Mouse (Mus musculus) thymus, postnatal 10 days (tissue): ENCODE data around the gene Neb.

Experiments
- DNase-seq, 2 experiments: peaks; one replicate each; pipeline ENCODE4 v3.0.0; 2021; ENCODE audit warnings: low spot score in 2 of 2

Gene Neb

GRCm38 (mm10) chr2:52310757-52311156, 67.5 kb downstream of the Neb start:
- DNase-seq, result no peak

DNA sequence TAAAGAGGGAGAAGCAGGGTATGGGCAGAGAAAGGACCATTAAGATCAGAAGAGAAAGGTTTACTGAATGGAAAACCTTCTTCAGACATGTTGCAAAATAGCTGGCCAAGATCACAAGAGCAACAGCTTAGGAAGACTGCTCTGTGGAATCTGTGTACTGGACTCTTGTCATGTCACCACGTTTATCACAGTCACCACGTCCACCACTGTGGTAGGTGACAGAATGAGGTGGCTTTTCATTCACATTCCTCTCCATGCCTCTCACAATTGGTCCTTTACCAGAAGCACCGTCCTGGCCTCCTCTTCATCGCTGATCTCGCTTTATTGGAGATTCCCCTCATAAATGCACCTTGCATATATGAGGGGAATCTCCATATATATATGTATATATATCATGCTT, 71.6 kb downstream of the Neb start:
- DNase-seq, result no peak

GRCm38 (mm10) chr2:52304554-52304953, 73.7 kb downstream of the Neb start:
- no peak for DNase-seq

DNA sequence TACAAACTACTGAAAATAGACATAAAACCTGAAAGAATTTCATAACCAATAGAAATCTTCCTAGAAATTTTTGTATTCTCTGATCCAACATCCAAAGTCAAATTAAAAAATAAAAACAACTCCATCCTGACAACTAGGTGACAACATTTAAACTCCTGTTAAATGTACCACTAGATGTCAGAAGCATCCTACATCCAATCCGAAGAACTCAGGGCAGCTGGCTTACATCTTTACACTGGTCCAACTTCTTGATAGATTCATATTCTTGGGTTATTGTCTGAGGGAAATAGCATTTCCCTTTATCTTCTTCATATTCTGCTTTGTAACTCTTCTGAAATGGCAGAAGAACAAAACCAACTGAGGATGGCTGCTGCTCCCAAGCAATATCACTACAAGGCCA, 74.9 kb downstream of the Neb start:
- no peak for DNase-seq

- no peak for DNase-seq
Observed at GRCm38 (mm10) chr2:52297969-52298368, 80.3 kb downstream of the Neb start.

- no peak for DNase-seq
Observed at GRCm38 (mm10) chr2:52296779-52297178, 81.5 kb downstream of the Neb start.

DNA sequence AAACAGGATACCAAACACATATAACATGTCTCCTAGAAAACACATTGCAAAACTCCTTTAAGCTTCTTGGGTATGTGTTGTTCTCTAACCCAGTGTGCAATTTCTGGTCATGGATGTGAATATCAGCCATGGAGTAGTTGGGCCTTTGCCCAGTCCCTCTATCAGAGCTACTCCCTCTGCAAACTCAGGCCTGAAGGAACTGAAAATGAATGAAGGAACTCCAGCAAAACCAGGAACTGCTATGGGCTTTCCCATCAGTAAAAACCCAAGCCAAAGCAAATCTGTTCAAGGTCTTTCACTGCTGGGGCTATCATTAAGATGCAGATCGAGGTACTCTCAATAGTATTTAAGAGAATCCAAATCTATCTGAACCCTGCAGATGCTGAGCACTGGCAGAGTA, 90.8 kb downstream of the Neb start:
- DNase-seq, result no peak

DNA sequence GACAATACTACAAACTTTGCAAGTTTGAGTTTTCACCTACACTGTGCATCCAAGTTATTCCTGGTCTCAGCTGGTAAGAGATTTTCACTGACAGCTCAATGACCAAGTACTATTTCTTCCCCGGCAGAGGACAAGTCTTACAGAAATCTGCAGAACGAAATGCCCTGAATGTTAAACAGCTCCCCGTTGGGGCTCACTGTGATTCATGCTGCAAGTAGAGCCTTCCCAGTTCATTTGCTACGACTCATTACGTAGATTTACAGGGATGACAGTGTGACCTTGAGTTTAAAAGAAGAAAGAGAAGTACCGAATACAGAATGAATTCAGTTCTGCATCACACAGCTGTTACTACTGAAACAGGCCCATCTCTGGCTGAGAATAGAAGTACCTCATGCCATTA, 91.9 kb downstream of the Neb start:
- no peak for DNase-seq

- no peak for DNase-seq
Observed at GRCm38 (mm10) chr2:52272146-52272545, 106.1 kb downstream of the Neb start.

GRCm38 (mm10) chr2:52270911-52271310, 107.4 kb downstream of the Neb start:
- DNase-seq, result no peak

DNA sequence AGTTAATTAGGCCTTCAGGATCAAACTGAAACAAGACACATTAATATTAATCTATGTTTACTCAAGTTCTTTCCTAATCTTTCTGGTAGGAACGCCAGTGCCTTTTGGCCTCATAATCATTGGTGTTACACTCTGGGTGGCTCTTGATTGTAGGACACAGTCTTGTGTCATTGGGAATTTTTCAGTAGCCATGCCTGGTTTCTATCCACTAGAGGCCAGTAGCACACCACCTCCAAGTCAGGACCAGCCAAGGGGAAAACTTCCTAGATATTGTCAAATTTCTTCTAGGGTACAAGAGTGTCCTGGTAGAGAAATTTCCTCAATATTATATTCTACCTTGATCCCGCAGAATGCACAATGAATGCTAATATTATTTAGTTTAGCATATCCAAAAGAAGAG, 116.1 kb downstream of the Neb start:
- peak in 1 of 2 experiments; percentile 6 for DNase-seq

- no peak for DNase-seq
Observed at GRCm38 (mm10) chr2:52252037-52252436, 126.2 kb downstream of the Neb start.

DNA sequence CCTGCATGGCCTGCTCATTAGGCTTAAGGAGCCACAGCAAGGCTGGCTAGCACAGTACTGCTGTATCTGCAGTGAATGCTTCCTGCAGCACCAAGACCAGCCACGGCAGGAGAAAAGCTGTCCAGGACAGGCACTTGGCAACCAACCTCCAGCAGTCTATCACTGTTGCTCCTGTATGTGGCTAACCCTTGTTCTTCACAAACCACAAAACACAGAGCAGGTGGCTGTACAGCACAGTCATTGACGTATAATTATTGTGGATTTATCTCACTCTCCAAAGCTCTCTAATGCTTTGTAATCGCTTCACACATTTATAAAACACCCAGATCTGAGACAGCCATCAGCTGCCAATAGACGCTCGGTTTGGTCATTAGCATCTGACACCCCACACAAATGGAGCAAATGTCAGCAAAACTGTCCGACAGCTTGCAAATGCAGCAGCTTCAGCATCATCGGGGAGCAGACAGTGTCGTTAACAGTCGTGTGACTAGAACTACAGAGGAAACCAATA, 129.9 kb downstream of the Neb start:
- DNase-seq, result no peak

- DNase-seq, result no peak
Observed at GRCm38 (mm10) chr2:52245091-52245490, 133.2 kb downstream of the Neb start.

- no peak for DNase-seq
Observed at GRCm38 (mm10) chr2:52242691-52243090, 135.6 kb downstream of the Neb start.

- DNase-seq, result no peak
Observed at GRCm38 (mm10) chr2:52237892-52238291, 140.4 kb downstream of the Neb start.

GRCm38 (mm10) chr2:52227584-52227983, 150.7 kb downstream of the Neb start:
- DNase-seq, result no peak

GRCm38 (mm10) chr2:52224366-52224765, 153.9 kb downstream of the Neb start:
- no peak for DNase-seq

GRCm38 (mm10) chr2:52220074-52220473, 158.2 kb downstream of the Neb start:
- DNase-seq, result peak in 1 of 2 experiments; percentile 7

GRCm38 (mm10) chr2:52215945-52216344, 162.3 kb downstream of the Neb start:
- DNase-seq, result no peak

GRCm38 (mm10) chr2:52212561-52212961, 165.7 kb downstream of the Neb start:
- DNase-seq, result no peak

DNA sequence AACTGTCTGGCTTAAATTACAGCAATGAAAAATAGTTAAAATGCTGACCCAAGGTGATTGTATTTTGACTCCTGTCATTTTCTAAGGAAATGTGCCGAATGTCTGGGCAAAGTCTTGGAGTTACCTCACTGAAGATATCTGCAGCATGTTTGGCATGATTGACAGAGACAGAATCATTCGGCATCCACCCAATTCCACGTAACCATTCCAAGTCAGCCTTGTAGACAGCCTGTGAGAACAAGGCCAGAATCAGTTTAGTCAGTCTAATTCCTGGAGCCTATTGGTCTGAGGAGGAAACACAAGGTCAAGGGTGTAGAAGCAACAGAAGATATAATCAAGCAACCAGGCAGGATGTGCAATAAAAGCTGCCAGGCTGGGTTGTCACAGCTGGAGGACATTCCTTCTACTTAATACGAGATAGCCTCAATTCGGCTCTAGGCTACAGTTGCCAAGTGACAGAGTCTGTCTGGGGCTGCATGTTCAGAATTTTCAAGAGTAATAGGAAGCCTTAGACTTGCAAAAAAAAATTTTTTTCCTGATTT, 166.8 kb downstream of the Neb start:
- no peak for DNase-seq

- no peak for DNase-seq
Observed at GRCm38 (mm10) chr2:52210685-52211084, 167.6 kb downstream of the Neb start.

GRCm38 (mm10) chr2:52204992-52205391, 173.3 kb downstream of the Neb start:
- no peak for DNase-seq
